Mouse (Mus musculus): ENCODE measurements around the gene Nub1. TPM values are rescaled to one million over a fixed set of nuclear protein-coding genes. Genes with fewer than 3 reads are reported as not detected.

Gene Nub1
- total and polyA plus RNA-seq, 2 experiments, result 19.6 to 20.2 TPM

DNA sequence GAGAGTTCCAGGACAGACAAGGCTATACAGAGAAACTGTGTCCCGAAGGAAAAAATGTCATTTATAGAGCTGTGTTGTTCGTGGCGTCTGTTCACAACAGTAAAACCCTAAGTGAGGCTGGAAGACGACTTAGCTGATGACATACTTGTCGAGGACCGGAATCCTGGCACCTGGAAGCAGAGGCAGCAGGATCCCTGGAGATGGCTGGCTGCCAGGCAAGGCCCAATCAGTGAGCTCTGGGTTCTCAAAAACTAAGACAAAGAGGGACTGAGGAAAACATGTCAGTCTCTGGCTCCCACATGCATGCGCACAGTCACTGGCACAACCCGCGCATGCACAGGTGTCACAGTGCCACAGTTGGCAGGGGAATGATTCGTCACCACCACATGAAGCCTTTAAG, 52.3 kb downstream of the Nub1 start:
- no peak overlapping the region for H3K9ac ChIP-seq (ENCODE audit: low read depth, low read length)
- DNase-seq (ENCODE audit: extremely low read depth, low read depth, low spot score), result no peak
- no peaks in the 10 kb centered on the region for H3K4me1 ChIP-seq (ENCODE audit: control insufficient read depth, insufficient read depth, low read length)
- no peak overlapping the region for H3K27ac ChIP-seq (replicated peaks; ENCODE audit: insufficient read depth, low read depth, low read length)
- H3K79me2 ChIP-seq (ENCODE audit: control insufficient read depth, insufficient read depth, low read length), result no peaks in the 10 kb centered on the region
- 95% methylated on average over 10 of the region's 10 CpGs for WGBS
- no peaks in the 10 kb centered on the region for H3K36me3 ChIP-seq (ENCODE audit: control insufficient read depth, insufficient read depth, low read length)
- no peak for TF ChIP-seq CTCF (IDR thresholded peaks at IDR 0.05; ENCODE audit: low read depth, low read length)
- no peak for TF ChIP-seq POLR2A (IDR thresholded peaks at IDR 0.05; ENCODE audit: extremely low read depth, insufficient read depth, low read length)
- H3K27me3 ChIP-seq (ENCODE audit: control insufficient read depth, insufficient read depth, low read length), result no peaks in the 10 kb centered on the region
- no peak overlapping the region for H3K4me3 ChIP-seq (ENCODE audit: insufficient read depth, low read depth, low read length)

DNA sequence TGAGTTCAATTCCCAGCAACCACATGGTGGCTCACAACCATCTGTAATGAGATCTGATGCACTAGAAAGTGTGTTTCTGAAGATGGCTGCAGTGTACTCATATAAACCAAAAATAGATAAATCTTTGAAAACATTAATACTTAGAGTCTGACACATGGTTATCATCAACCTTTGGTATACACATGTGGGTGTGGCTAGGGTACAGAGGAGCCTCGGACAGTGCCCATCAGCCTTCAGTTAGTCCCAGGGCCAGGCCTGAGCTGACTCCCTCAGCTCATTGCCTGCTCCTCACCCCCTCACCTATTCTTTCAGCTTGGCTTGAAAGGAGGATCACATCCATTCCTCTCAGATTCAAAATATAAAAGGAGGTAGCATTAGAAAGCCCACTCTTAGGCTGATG, 53.2 kb downstream of the Nub1 start:
- Histone ChIP-seq H3K27me3 (ENCODE audit: control insufficient read depth, insufficient read depth, low read length) (no peaks in the 10 kb centered on the region), H3K36me3 (ENCODE audit: control insufficient read depth, insufficient read depth, low read length) (no peaks in the 10 kb centered on the region), H3K9ac (ENCODE audit: low read depth, low read length) (no peak overlapping the region), H3K79me2 (ENCODE audit: control insufficient read depth, insufficient read depth, low read length) (no peaks in the 10 kb centered on the region), H3K4me1 (ENCODE audit: control insufficient read depth, insufficient read depth, low read length) (no peaks in the 10 kb centered on the region), H3K4me3 (ENCODE audit: insufficient read depth, low read depth, low read length) (no peak overlapping the region), H3K27ac (replicated peaks; ENCODE audit: insufficient read depth, low read depth, low read length) (no peak overlapping the region; the same call in 1 of the 2 replicates)
- no peak for DNase-seq (ENCODE audit: extremely low read depth, low read depth, low spot score)
- 84% methylated on average over 1 of the region's 1 CpGs for WGBS
- no peak for TF ChIP-seq POLR2A (IDR thresholded peaks at IDR 0.05; ENCODE audit: extremely low read depth, insufficient read depth, low read length)
- TF ChIP-seq CTCF (IDR thresholded peaks at IDR 0.05; ENCODE audit: low read depth, low read length), result no peak

DNA sequence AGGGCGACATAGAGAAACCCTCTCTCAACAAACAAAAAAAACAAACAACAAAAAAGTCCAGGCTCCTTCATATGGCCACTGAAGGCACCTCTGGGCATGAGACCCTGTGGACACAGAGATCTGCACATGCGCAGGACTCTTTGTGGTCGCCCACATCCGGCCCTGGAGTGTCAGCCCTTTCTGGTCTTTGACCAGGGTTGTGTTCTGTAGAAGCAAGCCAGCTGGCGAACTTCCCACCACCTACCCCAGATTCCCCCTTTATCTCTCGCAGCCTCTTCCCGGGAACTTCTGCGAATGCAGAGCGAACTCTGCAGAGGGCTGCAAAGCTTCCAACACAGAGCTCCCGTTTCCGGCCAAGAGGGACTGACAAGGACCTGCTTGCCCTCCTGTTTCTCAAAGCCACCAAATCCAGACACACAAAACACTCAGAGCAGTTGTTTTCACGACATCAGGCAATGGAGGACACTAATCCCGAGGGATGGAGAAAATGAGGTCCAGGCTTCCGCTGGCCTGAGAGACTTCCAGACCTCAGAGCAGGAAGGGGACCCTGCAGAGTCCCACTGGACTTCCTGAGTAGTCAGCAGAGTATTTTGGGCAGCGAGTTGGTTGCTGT, 53.9 kb downstream of the Nub1 start:
- WGBS, result 44% methylated on average over 15 of the region's 15 CpGs
- Histone ChIP-seq H3K4me3 (ENCODE audit: insufficient read depth, low read depth, low read length) (no peak overlapping the region), H3K27me3 (ENCODE audit: control insufficient read depth, insufficient read depth, low read length) (no peaks in the 10 kb centered on the region), H3K36me3 (ENCODE audit: control insufficient read depth, insufficient read depth, low read length) (no peaks in the 10 kb centered on the region), H3K9ac (ENCODE audit: low read depth, low read length) (no peak overlapping the region), H3K79me2 (ENCODE audit: control insufficient read depth, insufficient read depth, low read length) (no peaks in the 10 kb centered on the region), H3K27ac (replicated peaks; ENCODE audit: insufficient read depth, low read depth, low read length) (peak overlapping the region; percentile 61), H3K4me1 (ENCODE audit: control insufficient read depth, insufficient read depth, low read length) (no peaks in the 10 kb centered on the region)
- DNase-seq (ENCODE audit: extremely low read depth, low read depth, low spot score), result peak; percentile 38
- TF ChIP-seq CTCF (IDR thresholded peaks at IDR 0.05; ENCODE audit: low read depth, low read length) (no peak), POLR2A (IDR thresholded peaks at IDR 0.05; ENCODE audit: extremely low read depth, insufficient read depth, low read length) (no peak)

DNA sequence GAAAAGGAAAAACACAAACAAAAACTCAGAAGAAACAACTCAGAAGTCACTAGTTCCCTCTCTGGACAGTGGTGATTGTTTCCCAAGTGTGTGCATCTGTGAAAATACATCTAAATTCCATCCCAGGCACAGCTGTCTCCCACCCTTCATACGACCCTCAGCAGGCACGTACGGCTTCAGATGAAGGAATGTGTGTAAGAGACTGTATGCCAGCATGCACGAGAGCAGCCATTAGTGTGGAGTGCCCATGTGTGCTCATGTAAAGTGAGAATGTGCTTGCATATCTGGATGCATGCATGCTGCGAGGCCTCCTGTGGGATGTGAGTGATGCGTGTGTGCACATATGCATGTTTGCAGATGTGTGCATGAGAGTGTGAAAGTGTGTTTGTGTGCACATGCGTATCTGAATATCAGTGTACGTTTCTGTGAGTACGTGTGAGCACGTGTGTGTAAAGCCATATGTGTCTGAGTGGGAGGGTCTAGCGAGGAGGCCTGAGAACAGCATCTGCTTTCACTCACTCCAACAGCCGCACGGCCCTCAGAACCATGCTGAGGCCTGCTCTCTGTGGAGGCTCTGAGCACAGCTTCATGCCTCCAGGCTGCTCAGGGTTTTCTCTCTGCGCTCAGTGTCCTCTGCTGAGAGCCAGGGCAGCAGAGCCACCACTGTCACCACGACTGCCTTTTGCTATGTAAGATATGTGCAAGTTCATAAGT, 56.0 kb downstream of the Nub1 start:
- H3K4me3 ChIP-seq (ENCODE audit: insufficient read depth, low read depth, low read length), result no peak overlapping the region
- H3K27ac ChIP-seq (replicated peaks; ENCODE audit: insufficient read depth, low read depth, low read length), result no peak overlapping the region
- TF ChIP-seq CTCF (IDR thresholded peaks at IDR 0.05; ENCODE audit: low read depth, low read length) (no peak), POLR2A (IDR thresholded peaks at IDR 0.05; ENCODE audit: extremely low read depth, insufficient read depth, low read length) (no peak)
- no peaks in the 10 kb centered on the region for H3K36me3 ChIP-seq (ENCODE audit: control insufficient read depth, insufficient read depth, low read length)
- WGBS, result 86% methylated on average over 15 of the region's 15 CpGs
- no peaks in the 10 kb centered on the region for H3K79me2 ChIP-seq (ENCODE audit: control insufficient read depth, insufficient read depth, low read length)
- no peaks in the 10 kb centered on the region for H3K27me3 ChIP-seq (ENCODE audit: control insufficient read depth, insufficient read depth, low read length)
- H3K9ac ChIP-seq (ENCODE audit: low read depth, low read length), result no peak overlapping the region
- H3K4me1 ChIP-seq (ENCODE audit: control insufficient read depth, insufficient read depth, low read length), result no peaks in the 10 kb centered on the region
- DNase-seq (ENCODE audit: extremely low read depth, low read depth, low spot score), result no peak

DNA sequence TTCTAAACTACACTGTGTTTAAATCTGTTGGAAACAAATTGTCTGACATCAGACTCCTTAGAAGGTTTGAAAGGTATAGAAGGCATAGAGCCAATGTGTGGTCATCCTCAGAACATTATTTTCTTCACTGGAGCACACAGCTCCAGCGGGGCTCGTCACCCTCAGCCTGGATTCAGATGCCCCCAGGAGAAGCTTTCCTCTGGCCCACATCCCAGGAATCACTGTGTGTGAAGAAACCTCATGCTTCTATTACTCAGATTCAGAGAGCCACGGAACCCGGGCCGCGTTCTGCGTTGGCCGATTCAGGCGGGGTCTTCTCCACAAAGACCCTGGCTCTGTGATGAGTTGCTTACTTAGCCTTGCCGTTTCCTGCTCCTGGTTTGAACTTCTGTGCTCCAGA, 58.6 kb downstream of the Nub1 start:
- no peak for DNase-seq (ENCODE audit: extremely low read depth, low read depth, low spot score)
- no peaks in the 10 kb centered on the region for H3K27me3 ChIP-seq (ENCODE audit: control insufficient read depth, insufficient read depth, low read length)
- TF ChIP-seq POLR2A (IDR thresholded peaks at IDR 0.05; ENCODE audit: extremely low read depth, insufficient read depth, low read length), result no peak
- H3K79me2 ChIP-seq (ENCODE audit: control insufficient read depth, insufficient read depth, low read length), result no peaks in the 10 kb centered on the region
- no peaks in the 10 kb centered on the region for H3K36me3 ChIP-seq (ENCODE audit: control insufficient read depth, insufficient read depth, low read length)
- H3K27ac ChIP-seq (replicated peaks; ENCODE audit: insufficient read depth, low read depth, low read length), result no peak overlapping the region
- no peaks in the 10 kb centered on the region for H3K4me1 ChIP-seq (ENCODE audit: control insufficient read depth, insufficient read depth, low read length)
- H3K9ac ChIP-seq (ENCODE audit: low read depth, low read length), result no peak overlapping the region
- no peak overlapping the region for H3K4me3 ChIP-seq (ENCODE audit: insufficient read depth, low read depth, low read length)
- WGBS, result 81% methylated on average over 10 of the region's 10 CpGs

DNA sequence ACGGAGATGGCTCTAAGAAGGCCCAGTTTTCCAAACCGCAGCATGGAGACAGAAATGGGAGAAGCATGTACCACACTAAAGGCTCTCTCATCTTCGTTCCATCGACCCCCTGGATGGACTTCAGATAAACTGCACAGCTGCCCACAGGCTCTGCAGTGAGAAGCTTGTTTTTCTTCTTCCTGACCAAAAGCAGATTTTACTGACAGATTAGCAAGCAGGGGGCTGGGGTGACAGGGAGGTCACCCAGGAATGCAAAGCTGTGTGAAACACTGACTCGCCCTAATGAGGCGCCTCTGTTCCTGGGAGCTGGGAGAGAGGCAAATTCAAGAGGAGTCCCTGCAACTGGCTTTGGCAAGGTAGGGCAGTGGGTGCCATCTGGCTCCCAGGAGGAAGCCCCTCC, 62.2 kb downstream of the Nub1 start:
- TF ChIP-seq POLR2A (IDR thresholded peaks at IDR 0.05; ENCODE audit: extremely low read depth, insufficient read depth, low read length) (no peak), CTCF (IDR thresholded peaks at IDR 0.05; ENCODE audit: low read depth, low read length) (no peak)
- H3K9ac ChIP-seq (ENCODE audit: low read depth, low read length), result no peak overlapping the region

More for the DNA sequence above, 62.2 kb downstream of the Nub1 start:
- 42% methylated on average over 6 of the region's 6 CpGs for WGBS
- Histone ChIP-seq H3K79me2 (ENCODE audit: control insufficient read depth, insufficient read depth, low read length) (no peaks in the 10 kb centered on the region), H3K36me3 (ENCODE audit: control insufficient read depth, insufficient read depth, low read length) (no peaks in the 10 kb centered on the region), H3K4me1 (ENCODE audit: control insufficient read depth, insufficient read depth, low read length) (peaks cover 4% of the 10 kb centered on the region; the same call in 1 of the 2 replicates), H3K27me3 (ENCODE audit: control insufficient read depth, insufficient read depth, low read length) (no peaks in the 10 kb centered on the region), H3K4me3 (ENCODE audit: insufficient read depth, low read depth, low read length) (no peak overlapping the region), H3K27ac (replicated peaks; ENCODE audit: insufficient read depth, low read depth, low read length) (no peak overlapping the region)
- no peak for DNase-seq (ENCODE audit: extremely low read depth, low read depth, low spot score)
